Mouse (Mus musculus) liver, embryonic 12.5 days (tissue): Measurements from ENCODE around the gene Gm340. TPM values are rescaled to one million over a fixed set of nuclear protein-coding genes. Genes with fewer than 3 reads are reported as not detected.

Source experiments
- ATAC-seq: fragments of 200-750 bp; cut with Nextera tagmentation; 2 replicates; pipeline ENCODE4 v1.8.0; 2017; ENCODE audit warnings: moderate number of reproducible peaks, mild to moderate bottlenecking, moderate library complexity
- H3K27ac ChIP-seq: fragments of 300-500 bp; sonication (generic); 2 replicates; pipeline ENCODE4 v1.5.1; 2016; ENCODE audit warnings: mild to moderate bottlenecking
- H3K27me3 ChIP-seq: fragments of 300-500 bp; sonication (generic); replicated peaks from 2 replicates; pipeline ENCODE4 v1.6.1; 2016; ENCODE audit warnings: mild to moderate bottlenecking, moderate library complexity
- H3K36me3 ChIP-seq: fragments of 300-500 bp; sonication (generic); 2 replicates; pipeline ENCODE4 v1.6.1; 2016; ENCODE audit warnings: mild to moderate bottlenecking, moderate library complexity
- H3K4me1 ChIP-seq: fragments of 300-500 bp; sonication (generic); 2 replicates; pipeline ENCODE4 v1.6.1; 2016
- H3K4me2 ChIP-seq: fragments of 300-500 bp; sonication (generic); 2 replicates; pipeline ENCODE4 v1.6.1; 2016; ENCODE audit warnings: mild to moderate bottlenecking, moderate library complexity
- H3K4me3 ChIP-seq: fragments of 300-500 bp; sonication (generic); 2 replicates; pipeline ENCODE4 v1.5.1; 2016; ENCODE audit warnings: mild to moderate bottlenecking, moderate library complexity
- H3K9ac ChIP-seq: fragments of 300-500 bp; sonication (generic); 2 replicates; pipeline ENCODE4 v1.6.1; 2016; ENCODE audit warnings: mild to moderate bottlenecking, moderate library complexity
- H3K9me3 ChIP-seq: fragments of 300-500 bp; sonication (generic); replicated peaks from 2 replicates; pipeline ENCODE4 v1.6.1; 2016; ENCODE audit warnings: mild to moderate bottlenecking, moderate library complexity
- WGBS: fragments of 180-500 bp; shearing (Covaris S2); methylation state at CpG from one replicate; pipeline ENCODE4 v1.1.7; 2016; ENCODE audit not compliant: insufficient replicate concordance; 5-methylcytosine and 5-hydroxymethylcytosine counted together
- polyA plus RNA-seq: library from polyadenylated mRNA; unstranded; fragments of >200 nt; fragmentation: Nextera tagmentation; extraction: Ambion mirVana; gene quantifications from 2 replicates; pipeline ENCODE4 v1.2.1, GENCODE M21; 2016

The Gm340 gene
- polyA plus RNA-seq, 1 experiment from 2014 or later = 2.2 TPM

GRCm38 (mm10) chr19:41587431-41588222, 5.5 kb downstream of the Gm340 start:
- Histone ChIP-seq H3K36me3 (peaks cover 36% of the 10 kb centered on the region), H3K27ac (no peak overlapping the region), H3K9ac (no peak overlapping the region), H3K9me3 (no peaks in the 10 kb centered on the region), H3K4me2 (no peak overlapping the region), H3K4me3 (no peak overlapping the region), H3K4me1 (no peaks in the 10 kb centered on the region), H3K27me3 (no peaks in the 10 kb centered on the region)
- no peak for ATAC-seq
- 84% methylated on average over 20 of the region's 20 CpGs for WGBS

GRCm38 (mm10) chr19:41589026-41589425, 6.9 kb downstream of the Gm340 start:
- Histone ChIP-seq H3K4me1 (no peaks in the 10 kb centered on the region), H3K27me3 (no peaks in the 10 kb centered on the region), H3K9me3 (no peaks in the 10 kb centered on the region), H3K4me2 (no peak overlapping the region), H3K9ac (no peak overlapping the region), H3K27ac (no peak overlapping the region), H3K36me3 (peaks cover 22% of the 10 kb centered on the region), H3K4me3 (no peak overlapping the region)
- 74% methylated on average over 7 of the region's 7 CpGs for WGBS
- ATAC-seq = no peak

- ATAC-seq = no peak
- Histone ChIP-seq H3K27ac (no peak overlapping the region), H3K36me3 (peaks cover 16% of the 10 kb centered on the region), H3K4me3 (no peak overlapping the region), H3K4me2 (no peak overlapping the region), H3K27me3 (no peaks in the 10 kb centered on the region), H3K4me1 (no peaks in the 10 kb centered on the region), H3K9me3 (no peaks in the 10 kb centered on the region), H3K9ac (no peak overlapping the region)
- WGBS = 86% methylated on average over 8 of the region's 8 CpGs
These were observed 7.5 kb downstream of the Gm340 start for GRCm38 (mm10) chr19:41589681-41590080.

GRCm38 (mm10) chr19:41591808-41592207, 9.6 kb downstream of the Gm340 start:
- ATAC-seq = no peak
- Histone ChIP-seq H3K4me1 (no peaks in the 10 kb centered on the region), H3K4me3 (no peak overlapping the region), H3K9ac (no peak overlapping the region), H3K4me2 (no peak overlapping the region), H3K36me3 (no peaks in the 10 kb centered on the region), H3K27me3 (no peaks in the 10 kb centered on the region), H3K9me3 (no peaks in the 10 kb centered on the region), H3K27ac (no peak overlapping the region)
- 74% methylated on average over 12 of the region's 12 CpGs for WGBS

DNA sequence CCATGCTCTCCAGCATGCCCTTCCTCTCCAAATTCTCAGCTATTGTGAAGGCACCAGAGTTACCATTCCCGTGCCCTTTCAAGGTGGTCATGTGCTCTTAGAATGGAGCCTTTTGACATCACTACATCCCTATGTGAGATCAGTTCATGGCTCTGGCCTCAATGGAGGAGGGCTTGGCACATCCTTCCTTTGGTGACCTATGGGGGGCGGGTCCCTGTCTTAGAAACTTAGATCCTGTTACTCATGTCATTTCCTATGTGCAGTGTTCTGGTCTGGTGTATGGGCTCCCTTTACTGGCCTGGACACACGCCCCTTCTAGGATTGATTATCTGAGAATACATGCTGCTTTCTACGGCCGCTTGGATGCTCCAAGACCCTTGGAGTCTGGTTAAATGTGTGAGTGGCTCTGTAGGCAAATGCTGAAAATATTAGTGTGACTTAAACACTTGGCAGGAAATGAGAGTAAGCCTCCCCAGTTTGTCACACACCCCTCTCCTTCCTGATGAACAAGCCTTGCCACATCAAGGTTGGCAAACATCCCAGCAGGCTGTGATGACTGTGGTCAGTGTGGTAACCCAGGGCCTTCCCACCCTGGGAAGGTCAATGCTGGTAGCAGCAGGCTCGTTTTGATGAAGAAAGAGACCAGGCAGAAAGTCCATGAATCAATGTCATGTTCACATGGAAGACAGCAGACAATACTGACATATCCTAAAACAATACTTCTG, 15.2 kb downstream of the Gm340 start:
- Histone ChIP-seq H3K36me3 (no peaks in the 10 kb centered on the region), H3K4me1 (no peaks in the 10 kb centered on the region), H3K4me3 (no peak overlapping the region), H3K27me3 (no peaks in the 10 kb centered on the region), H3K27ac (no peak overlapping the region), H3K9me3 (no peaks in the 10 kb centered on the region), H3K4me2 (no peak overlapping the region), H3K9ac (no peak overlapping the region)
- no peak for ATAC-seq
- 64% methylated on average over 6 of the region's 6 CpGs for WGBS

- Histone ChIP-seq H3K27ac (no peak overlapping the region), H3K9me3 (no peaks in the 10 kb centered on the region), H3K4me3 (no peak overlapping the region), H3K27me3 (no peaks in the 10 kb centered on the region), H3K9ac (no peak overlapping the region), H3K4me1 (no peaks in the 10 kb centered on the region), H3K4me2 (no peak overlapping the region), H3K36me3 (no peaks in the 10 kb centered on the region)
- ATAC-seq = no peak
- WGBS = 66% methylated on average over 11 of the region's 11 CpGs
These were observed 18.5 kb downstream of the Gm340 start for GRCm38 (mm10) chr19:41600647-41601046.

DNA sequence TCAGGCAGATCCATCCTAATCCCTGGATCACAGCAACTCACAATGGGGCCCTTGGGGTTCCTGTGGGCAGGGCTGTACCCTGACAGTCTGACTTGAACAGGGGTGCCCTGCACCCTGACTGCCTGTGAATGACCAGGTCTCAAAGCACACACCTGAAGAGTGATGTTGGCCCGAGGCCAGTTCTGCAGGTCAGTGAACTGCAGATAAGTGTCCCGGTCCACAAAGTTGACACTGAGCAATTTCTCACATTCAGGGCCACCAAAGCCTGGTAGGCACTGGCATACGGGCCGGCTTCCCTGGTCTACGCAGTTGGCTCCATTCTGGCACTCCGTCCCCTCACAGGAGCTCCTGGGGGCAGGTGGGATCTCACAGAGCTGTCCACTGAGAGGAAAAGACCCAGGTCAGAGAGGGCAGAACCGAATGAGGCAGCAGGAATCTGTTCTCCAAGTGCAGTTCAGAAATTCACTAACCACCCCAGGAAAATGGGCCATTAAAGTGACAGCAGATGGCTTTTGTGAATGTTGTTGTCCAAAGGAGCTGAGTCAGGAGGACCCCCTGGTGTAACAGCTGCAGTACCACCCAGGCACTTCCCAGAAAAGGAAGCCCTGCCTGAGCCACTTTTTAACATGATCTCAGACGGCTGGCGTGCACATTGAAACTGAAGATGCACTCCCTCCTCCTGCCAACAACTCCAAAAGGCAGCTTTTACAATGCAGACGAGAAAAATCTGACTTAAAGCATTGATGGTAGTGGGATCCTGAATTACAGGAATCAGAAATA, 24.2 kb downstream of the Gm340 start:
- Histone ChIP-seq H3K36me3 (no peaks in the 10 kb centered on the region), H3K4me3 (no peak overlapping the region), H3K4me2 (no peak overlapping the region), H3K27me3 (no peaks in the 10 kb centered on the region), H3K4me1 (no peaks in the 10 kb centered on the region), H3K9me3 (0 out of 2 replicates have a peak, but pooled peaks cover 3% of the 10 kb centered on the region), H3K27ac (no peak overlapping the region), H3K9ac (no peak overlapping the region)
- ATAC-seq = no peak
- 60% methylated on average over 10 of the region's 10 CpGs for WGBS

DNA sequence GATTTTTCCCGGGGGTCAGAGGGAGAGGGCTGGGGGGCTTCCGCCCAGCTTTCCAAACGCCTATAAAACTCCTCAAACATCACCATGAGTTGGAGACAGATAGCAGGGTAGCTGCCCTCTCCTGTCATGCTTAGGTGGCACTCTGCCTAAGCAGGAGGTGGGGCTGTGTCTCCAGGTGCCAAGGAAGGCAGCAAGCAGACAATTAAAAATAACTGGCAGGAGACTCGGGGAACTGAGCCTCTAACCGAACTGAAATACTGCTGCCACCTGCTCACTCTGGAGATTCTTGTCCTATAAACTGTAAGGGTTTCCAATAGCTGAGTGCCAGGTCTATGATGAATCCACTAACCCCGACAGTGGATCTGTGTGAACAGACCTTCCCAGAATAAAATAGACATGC, 29.5 kb downstream of the Gm340 start:
- 48% methylated on average over 6 of the region's 6 CpGs for WGBS
- Histone ChIP-seq H3K27me3 (peaks cover 21% of the 10 kb centered on the region), H3K4me1 (no peaks in the 10 kb centered on the region), H3K9me3 (0 out of 2 replicates have a peak, but pooled peaks cover 3% of the 10 kb centered on the region), H3K9ac (no peak overlapping the region), H3K36me3 (no peaks in the 10 kb centered on the region), H3K4me3 (no peak overlapping the region), H3K27ac (no peak overlapping the region), H3K4me2 (no peak overlapping the region)
- ATAC-seq = no peak

DNA sequence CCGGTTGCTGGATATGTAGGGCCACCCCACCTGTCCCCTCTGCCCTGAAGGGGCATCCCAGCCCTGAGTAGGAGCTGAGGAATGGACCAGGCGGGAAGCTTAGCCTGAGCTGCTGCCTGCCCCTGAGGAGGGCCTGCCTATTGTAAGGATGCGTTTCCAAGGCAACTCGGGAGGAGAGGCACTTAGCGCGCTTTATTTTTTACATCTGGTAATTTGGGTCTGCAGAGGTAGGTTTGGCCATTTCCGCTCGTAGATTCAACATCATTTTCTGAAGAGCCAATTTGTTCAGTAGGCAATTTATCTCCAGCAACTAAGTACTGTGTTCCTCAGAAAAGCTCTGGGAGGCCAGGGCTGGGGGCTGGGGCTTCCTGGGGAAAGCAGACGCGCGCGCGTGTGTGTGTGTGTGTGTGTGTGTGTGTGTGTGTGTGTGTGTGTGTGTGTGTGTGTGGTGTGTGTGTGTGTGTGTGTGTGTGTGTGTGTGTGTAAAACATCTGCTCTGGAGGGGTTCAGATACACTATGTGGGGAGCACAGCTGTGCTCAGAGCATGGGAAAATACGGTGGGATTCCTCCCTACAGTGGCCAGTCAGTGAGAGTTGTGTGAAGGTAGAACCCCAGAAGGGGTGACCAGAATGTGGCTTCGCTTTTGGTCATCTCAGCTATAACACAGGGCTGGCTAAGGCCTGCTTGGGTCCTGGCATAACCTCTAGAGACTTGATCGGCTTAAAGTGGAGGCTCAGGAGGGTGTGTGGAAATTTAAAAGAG, 31.3 kb downstream of the Gm340 start:
- peaks cover 21% of the 10 kb centered on the region for H3K27me3 ChIP-seq
- ATAC-seq = no peak
- no peaks in the 10 kb centered on the region for H3K36me3 ChIP-seq
- no peaks in the 10 kb centered on the region for H3K4me1 ChIP-seq
- H3K27ac ChIP-seq = no peak overlapping the region
- WGBS = 61% methylated on average over 16 of the region's 16 CpGs
- no peak overlapping the region for H3K4me2 ChIP-seq
- no peak overlapping the region for H3K4me3 ChIP-seq
- 0 out of 2 replicates have a peak, but pooled peaks cover 3% of the 10 kb centered on the region for H3K9me3 ChIP-seq
- H3K9ac ChIP-seq = no peak overlapping the region

DNA sequence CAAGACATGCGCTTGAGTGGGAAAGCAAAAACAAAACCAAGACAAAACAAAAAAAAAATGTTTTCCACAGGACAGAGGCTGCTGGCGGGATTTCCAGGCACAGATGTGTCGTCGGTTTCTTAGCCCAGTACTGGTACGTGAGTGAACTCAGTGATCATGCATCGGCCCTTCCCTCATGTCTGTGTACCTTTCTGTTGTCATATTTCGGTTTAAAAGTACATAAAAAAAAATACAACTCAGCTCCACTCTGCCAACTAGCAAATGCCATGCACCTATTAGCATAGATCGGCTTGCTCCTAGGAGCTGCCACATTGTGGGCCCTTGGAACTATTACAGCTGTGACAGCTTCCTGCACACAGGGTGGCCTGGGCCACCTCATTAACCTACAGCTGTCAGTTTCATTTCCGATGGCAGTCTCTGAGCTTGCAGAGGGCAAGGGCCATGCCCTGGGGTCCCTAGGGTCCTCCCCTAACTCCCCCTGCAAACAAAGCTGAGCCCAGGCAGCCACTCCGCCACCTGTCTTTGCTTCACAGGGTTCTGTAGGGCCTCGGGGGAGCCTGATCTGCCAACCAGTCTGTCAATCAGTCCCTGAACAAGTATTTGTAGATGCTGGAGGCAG, 33.5 kb downstream of the Gm340 start:
- peaks cover 21% of the 10 kb centered on the region for H3K27me3 ChIP-seq
- no peak overlapping the region for H3K4me2 ChIP-seq
- no peak overlapping the region for H3K27ac ChIP-seq
- ATAC-seq = no peak
- no peaks in the 10 kb centered on the region for H3K4me1 ChIP-seq
- H3K9ac ChIP-seq = no peak overlapping the region
- no peaks in the 10 kb centered on the region for H3K36me3 ChIP-seq
- H3K4me3 ChIP-seq = no peak overlapping the region
- no peaks in the 10 kb centered on the region for H3K9me3 ChIP-seq
- 59% methylated on average over 11 of the region's 11 CpGs for WGBS

- Histone ChIP-seq H3K4me3 (no peak overlapping the region), H3K27me3 (peaks cover 21% of the 10 kb centered on the region), H3K9ac (no peak overlapping the region), H3K9me3 (no peaks in the 10 kb centered on the region), H3K36me3 (no peaks in the 10 kb centered on the region), H3K4me2 (no peak overlapping the region), H3K27ac (no peak overlapping the region), H3K4me1 (no peaks in the 10 kb centered on the region)
- 71% methylated on average over 6 of the region's 6 CpGs for WGBS
- no peak for ATAC-seq
These were observed 34.1 kb downstream of the Gm340 start for GRCm38 (mm10) chr19:41616274-41616673.
